In the genomic region with DNA sequence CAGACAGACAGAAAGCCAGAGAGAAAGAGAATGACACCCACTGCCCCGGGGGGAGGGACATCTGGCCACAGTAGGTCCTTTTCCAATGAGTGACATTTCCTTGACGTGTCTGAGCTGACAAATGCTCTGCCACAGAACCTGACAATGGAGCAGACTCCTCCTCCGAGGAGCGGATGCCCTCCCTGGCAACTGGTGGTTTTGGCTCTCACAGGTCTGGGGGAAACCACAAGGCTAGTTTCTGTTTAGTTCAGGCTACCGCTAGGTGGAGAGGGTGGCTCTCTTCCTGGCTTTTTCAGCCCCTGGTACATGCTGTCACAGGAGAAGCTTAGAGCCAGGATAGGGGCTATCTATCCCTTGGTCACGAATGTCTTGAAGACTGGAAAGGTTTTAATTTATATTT, we compare ENCODE assay signal across 8 mouse cellular contexts.
DNase-seq lines count a peak whose midpoint lies in the region; ATAC-seq and TF ChIP-seq lines count a peak whose summit lies in the region.

No protein-coding gene starts in this region.

- H3K4me3 ChIP-seq in forebrain, embryonic 10.5 days = 0 out of 2 replicates have a peak overlapping the region, but pooled peaks have one; percentile 7
- no peak overlapping the region for H3K4me3 ChIP-seq in forebrain, embryonic 13.5 days
- H3K4me3 ChIP-seq in kidney, adult 2 months (ENCODE audit: insufficient read depth, low read depth, low read length) = no peak overlapping the region

- no peak overlapping the region for H3K9ac ChIP-seq in forebrain, embryonic 13.5 days

- WGBS in forebrain, embryonic 10.5 days = 10% methylated on average over 6 of the region's 6 CpGs
- WGBS in forebrain, embryonic 13.5 days = 10% methylated on average over 6 of the region's 6 CpGs
- WGBS in kidney, adult 2 months = 13% methylated on average over 6 of the region's 6 CpGs

- no peaks in the 10 kb centered on the region for H3K27me3 ChIP-seq in forebrain, embryonic 10.5 days (ENCODE audit: poor library complexity, severe bottlenecking)
- H3K27me3 ChIP-seq in forebrain, embryonic 13.5 days = no peaks in the 10 kb centered on the region; the same call in 1 of the 2 replicates
- H3K27me3 ChIP-seq in kidney, adult 2 months (replicated peaks; ENCODE audit: control insufficient read depth, insufficient read depth, low read length) = no peaks in the 10 kb centered on the region

- no peaks in the 10 kb centered on the region for H3K9me3 ChIP-seq in forebrain, embryonic 10.5 days
- no peaks in the 10 kb centered on the region for H3K9me3 ChIP-seq in forebrain, embryonic 13.5 days (replicated peaks)

- H3K36me3 ChIP-seq in forebrain, embryonic 10.5 days (replicated peaks) = no peaks in the 10 kb centered on the region
- H3K36me3 ChIP-seq in forebrain, embryonic 13.5 days (ENCODE audit: poor library complexity, severe bottlenecking) = no peaks in the 10 kb centered on the region
- no peaks in the 10 kb centered on the region for H3K36me3 ChIP-seq in kidney, adult 2 months (ENCODE audit: control insufficient read depth, insufficient read depth, low read length)

- H3K27ac ChIP-seq in forebrain, embryonic 10.5 days = peak overlapping the region; percentile 61; the same call in 1 of the 2 replicates
- H3K27ac ChIP-seq in forebrain, embryonic 13.5 days = no peak overlapping the region
- no peak overlapping the region for H3K27ac ChIP-seq in kidney, adult 2 months (ENCODE audit: insufficient read depth, low read depth, low read length)

- no peak for ATAC-seq in forebrain, embryonic 13.5 days
- ATAC-seq in common myeloid progenitor, adult 5-6 weeks (replicated peaks; ENCODE audit: low read depth, poor library complexity, severe bottlenecking) = peak; percentile 89
- peak; percentile 78 for ATAC-seq in monocyte, adult 5-6 weeks (replicated peaks; ENCODE audit: insufficient number of reproducible peaks, low FRiP score, low TSS enrichment, poor library complexity, severe bottlenecking)

- no peak for TF ChIP-seq POLR2A in kidney, adult 2 months (IDR thresholded peaks at IDR 0.05; ENCODE audit: low read depth, low read length)

- DNase-seq in forebrain, embryonic 10.5 days (ENCODE audit: extremely low spot score, low spot score) = peak; percentile 41
- peak; percentile 66 to 78 for DNase-seq in heart, adult 9 months (ENCODE audit: low spot score in 2 of 2)
- DNase-seq in kidney, adult 2 months = peak; percentile 74
- DNase-seq in liver = peak; percentile 70
- DNase-seq in telencephalon, adult 2 months (ENCODE audit: low read depth, low spot score) = peak; percentile 19

- peaks cover 22% of the 10 kb centered on the region for H3K4me1 ChIP-seq in forebrain, embryonic 10.5 days
- H3K4me1 ChIP-seq in forebrain, embryonic 13.5 days = no peaks in the 10 kb centered on the region
- peaks cover 4% of the 10 kb centered on the region; the same call in 1 of the 2 replicates for H3K4me1 ChIP-seq in kidney, adult 2 months (ENCODE audit: control insufficient read depth, insufficient read depth, low read length)

- H3K4me2 ChIP-seq in forebrain, embryonic 13.5 days = no peak overlapping the region

- peak; percentile 73 for TF ChIP-seq CTCF in kidney, adult 2 months (conservative IDR thresholded peaks at IDR 0.05; ENCODE audit: insufficient read depth, insufficient read length, low read depth, low read length)

Comparison
In these comparisons a context has a peak if more than half of its experiments do, and no peak if none do; other contexts are left out.
1. DNase-seq: peak in every context shown above with its lines; median percentile 74 in kidney, adult 2 months; 72 in heart, adult 9 months; 70 in liver; 41 in forebrain, embryonic 10.5 days; 19 in telencephalon, adult 2 months.